Mouse (Mus musculus) cerebellum, adult 2 months (tissue): Measurements from ENCODE around the gene March9. TPM values are rescaled to one million over a fixed set of nuclear protein-coding genes. Genes with fewer than 3 reads are reported as not detected.

ENCODE experiments used
- DNase-seq, 2 experiments: peaks; one replicate each; pipeline ENCODE4 v3.0.0; 2021
- H3K27ac ChIP-seq: fragments of 200-500 bp; 2 replicates; pipeline ENCODE4 v1.5.1; 2012; ENCODE audit warnings: low read length, control low read depth, inconsistent platforms; ENCODE audit not compliant: insufficient read depth
- H3K27me3 ChIP-seq: fragments of 200-500 bp; 2 replicates; pipeline ENCODE4 v1.6.1; 2012; ENCODE audit warnings: inconsistent platforms, mild to moderate bottlenecking, low read length, moderate library complexity; ENCODE audit not compliant: control insufficient read depth, insufficient read depth
- H3K4me1 ChIP-seq: fragments of 200-500 bp; 2 replicates; pipeline ENCODE4 v1.6.1; 2011; ENCODE audit warnings: low read length; ENCODE audit not compliant: control insufficient read depth, insufficient read depth
- H3K4me3 ChIP-seq: fragments of 200-500 bp; replicated peaks from 2 replicates; pipeline ENCODE3; 2011; ENCODE audit warnings: mild to moderate bottlenecking, low read depth, low read length, control low read depth; ENCODE audit not compliant: insufficient read depth
- CTCF ChIP-seq: fragments of 200-500 bp; IDR thresholded peaks from 2 replicates; pipeline ENCODE4 v1.5.1; 2011; ENCODE audit warnings: low read depth, mild to moderate bottlenecking, control low read depth, low read length, moderate library complexity, borderline replicate concordance; ENCODE audit not compliant: insufficient read depth
- POLR2A ChIP-seq: fragments of 200-500 bp; IDR thresholded peaks from 2 replicates; pipeline ENCODE4 v1.6.1; 2011; ENCODE audit warnings: low read length, control low read depth, borderline replicate concordance; ENCODE audit not compliant: insufficient read depth
- WGBS: fragments of 180-500 bp; shearing (Covaris S2); methylation state at CpG from one replicate; pipeline ENCODE4 v1.1.7; 2018; 5-methylcytosine and 5-hydroxymethylcytosine counted together
- polyA plus RNA-seq: library from polyadenylated mRNA; depleted of rRNA; stranded (reverse); fragments of >200 nt; gene quantifications from 2 replicates; pipeline ENCODE4 v1.2.3, GENCODE M21; 2012

March9 gene
- polyA plus RNA-seq, 1 experiment, result 11.8 TPM

- Histone ChIP-seq H3K4me3 (no peak overlapping the region), H3K27ac (no peak overlapping the region), H3K27me3 (no peaks in the 10 kb centered on the region), H3K4me1 (no peaks in the 10 kb centered on the region; the same call in 1 of the 2 replicates)
- peak in 1 of 2 experiments; percentile 12 for DNase-seq
- TF ChIP-seq POLR2A (no peak), CTCF (no peak)
- WGBS, result 85% methylated on average over 20 of the region's 20 CpGs
Observed at GRCm38 (mm10) chr10:127056490-127056889, 3.5 kb downstream of the March9 start.

GRCm38 (mm10) chr10:127055406-127055805 lies 4.6 kb downstream of the March9 start:
- H3K4me3 ChIP-seq, result no peak overlapping the region
- H3K27ac ChIP-seq, result no peak overlapping the region
- peaks cover 2% of the 10 kb centered on the region; the same call in 1 of the 2 replicates for H3K27me3 ChIP-seq
- no peaks in the 10 kb centered on the region; the same call in 1 of the 2 replicates for H3K4me1 ChIP-seq
- DNase-seq, result no peak
- TF ChIP-seq POLR2A, result no peak
- no peak for TF ChIP-seq CTCF
- WGBS, result 91% methylated on average over 8 of the region's 8 CpGs

- DNase-seq, result peak in 1 of 2 experiments; percentile 14
- no peak overlapping the region for H3K27ac ChIP-seq
- WGBS, result 42% methylated on average over 4 of the region's 4 CpGs
- no peak for TF ChIP-seq CTCF
- TF ChIP-seq POLR2A, result no peak
- H3K4me1 ChIP-seq, result no peaks in the 10 kb centered on the region; the same call in 1 of the 2 replicates
- no peak overlapping the region for H3K4me3 ChIP-seq
- peaks cover 2% of the 10 kb centered on the region; the same call in 1 of the 2 replicates for H3K27me3 ChIP-seq
Observed at GRCm38 (mm10) chr10:127054646-127055045, 5.3 kb downstream of the March9 start.

GRCm38 (mm10) chr10:127050119-127050474 lies 9.9 kb downstream of the March9 start:
- TF ChIP-seq CTCF, result no peak
- TF ChIP-seq POLR2A, result no peak
- peaks cover 2% of the 10 kb centered on the region; the same call in 1 of the 2 replicates for H3K27me3 ChIP-seq
- DNase-seq, result no peak
- no peak overlapping the region for H3K4me3 ChIP-seq
- no peaks in the 10 kb centered on the region; the same call in 1 of the 2 replicates for H3K4me1 ChIP-seq
- 25% methylated on average over 10 of the region's 10 CpGs for WGBS
- H3K27ac ChIP-seq, result no peak overlapping the region

- H3K27me3 ChIP-seq, result peaks cover 2% of the 10 kb centered on the region; the same call in 1 of the 2 replicates
- peak overlapping the region; percentile 32 for H3K4me3 ChIP-seq
- WGBS, result 2% methylated on average over 29 of the region's 29 CpGs
- no peak for DNase-seq
- no peak overlapping the region for H3K27ac ChIP-seq
- no peaks in the 10 kb centered on the region; the same call in 1 of the 2 replicates for H3K4me1 ChIP-seq
- TF ChIP-seq CTCF (peak; percentile 32; the same call in 1 of the 2 replicates), POLR2A (no peak)
Observed at GRCm38 (mm10) chr10:127049395-127050118, 10.4 kb downstream of the March9 start.

- peaks cover 2% of the 10 kb centered on the region; the same call in 1 of the 2 replicates for H3K27me3 ChIP-seq
- TF ChIP-seq CTCF, result no peak
- no peak for TF ChIP-seq POLR2A
- WGBS, result 2% methylated on average over 35 of the region's 35 CpGs
- no peak for DNase-seq
- no peak overlapping the region for H3K27ac ChIP-seq
- no peaks in the 10 kb centered on the region for H3K4me1 ChIP-seq
- H3K4me3 ChIP-seq, result peak overlapping the region; percentile 32
Observed at GRCm38 (mm10) chr10:127048608-127049394, 11.2 kb downstream of the March9 start.

- H3K27ac ChIP-seq, result no peak within 1 kb of the TSS
- DNase-seq, result no peak
- no peaks in the 10 kb centered on the region for H3K4me1 ChIP-seq
- peaks cover 2% of the 10 kb centered on the region; the same call in 1 of the 2 replicates for H3K27me3 ChIP-seq
- peak within 1 kb of the TSS; percentile 32 for H3K4me3 ChIP-seq
- TF ChIP-seq CTCF (no peak), POLR2A (no peak)
- WGBS, result 31% methylated on average over 5 of the region's 5 CpGs
Observed at GRCm38 (mm10) chr10:127047954-127048353, 12.0 kb downstream of the March9 start, which contains the start of gene Cyp27b1. Gene Cyp27b1, plus strand, starts transcription at chr10:127048250.

GRCm38 (mm10) chr10:127043187-127043586 lies 16.8 kb downstream of the March9 start:
- Histone ChIP-seq H3K4me1 (no peaks in the 10 kb centered on the region), H3K4me3 (no peak overlapping the region), H3K27me3 (no peaks in the 10 kb centered on the region; the same call in 1 of the 2 replicates), H3K27ac (no peak overlapping the region)
- no peak for DNase-seq
- TF ChIP-seq CTCF, result no peak
- no peak for TF ChIP-seq POLR2A
- 48% methylated on average over 6 of the region's 6 CpGs for WGBS
